15 mouse cellular contexts compared by ENCODE assay signal in genomic region chr2:131044989-131045720, GRCm38 (mm10). TPM values are rescaled to one million over a fixed set of nuclear protein-coding genes. Genes with fewer than 3 reads are reported as not detected.
DNase-seq lines count a peak whose midpoint lies in the region; ATAC-seq and TF ChIP-seq lines count a peak whose summit lies in the region.
"Had no signal": no experiment of that assay in that cellular context is flagged by ENCODE, and none has a peak within 500 bp of the region (broad histone marks: within the 10 kb centered on the region; RNA-seq: fewer than 3 reads in every experiment).

No protein-coding gene starts in this region.

- H3K9ac ChIP-seq in lung, postnatal 0 days (replicated peaks; ENCODE audit: low read depth) = no peak overlapping the region
- H3K9ac ChIP-seq in kidney, embryonic 16.5 days (replicated peaks; ENCODE audit: low read length) = 0 out of 2 replicates have a peak overlapping the region, but pooled peaks have one; percentile 11
- no peak overlapping the region for H3K9ac ChIP-seq in stomach, embryonic 16.5 days (ENCODE audit: low read length)
- H3K9ac ChIP-seq: hindbrain, embryonic 15.5 days; limb, embryonic 12.5 days had no signal

- TF ChIP-seq EP300 in lung, postnatal 0 days (IDR thresholded peaks at IDR 0.05) = no peak

- H3K9me3 ChIP-seq in heart, embryonic 10.5 days = no peaks in the 10 kb centered on the region
- H3K9me3 ChIP-seq in lung, postnatal 0 days (ENCODE audit: low read length) = no peaks in the 10 kb centered on the region
- no peaks in the 10 kb centered on the region for H3K9me3 ChIP-seq in kidney, embryonic 16.5 days (ENCODE audit: low read length)
- no peaks in the 10 kb centered on the region for H3K9me3 ChIP-seq in stomach, embryonic 16.5 days (replicated peaks; ENCODE audit: control insufficient read depth, low read length)
- H3K9me3 ChIP-seq: hindbrain, embryonic 15.5 days; limb, embryonic 12.5 days; megakaryocyte, embryonic 14.5 days had no signal

- peaks cover 22% of the 10 kb centered on the region for H3K4me1 ChIP-seq in heart, embryonic 10.5 days
- H3K4me1 ChIP-seq in lung, postnatal 0 days (ENCODE audit: insufficient read depth, low read depth, low read length) = peaks cover 14% of the 10 kb centered on the region; the same call in 1 of the 2 replicates
- H3K4me1 ChIP-seq in lung, adult 2 months (ENCODE audit: control insufficient read depth, insufficient read depth, low read length) = no peaks in the 10 kb centered on the region
- H3K4me1 ChIP-seq in kidney, embryonic 16.5 days (ENCODE audit: insufficient read depth, low read length) = peaks cover 27% of the 10 kb centered on the region
- peaks cover 16% of the 10 kb centered on the region for H3K4me1 ChIP-seq in stomach, embryonic 16.5 days (ENCODE audit: control insufficient read depth, insufficient read depth, low read length)

- TF ChIP-seq CTCF in lung, postnatal 0 days (IDR thresholded peaks at IDR 0.05) = no peak
- no peak for TF ChIP-seq CTCF in lung, adult 2 months (IDR thresholded peaks at IDR 0.05; ENCODE audit: insufficient read depth, low read length)

- no peak for TF ChIP-seq POLR2A in lung, adult 2 months (IDR thresholded peaks at IDR 0.05; ENCODE audit: borderline replicate concordance, extremely low read depth, low read depth, low read length)

- peak; percentile 73 for DNase-seq in heart, embryonic 10.5 days (ENCODE audit: low spot score)
- DNase-seq in heart, adult 9 months (ENCODE audit: low spot score in 2 of 2) = no peak
- DNase-seq in lung, postnatal 0 days (ENCODE audit: low spot score) = peak; percentile 62
- no peak for DNase-seq in lung, adult 2 months
- DNase-seq in B cell, adult 2 months = no peak
- DNase-seq in thymus, postnatal 10 days (ENCODE audit: low spot score in 2 of 2) = no peak
- DNase-seq: adrenal gland, postnatal 36 days; cerebellum, adult 18-20 months had no signal

- no peak overlapping the region for H3K4me3 ChIP-seq in heart, embryonic 10.5 days
- no peak overlapping the region for H3K4me3 ChIP-seq in lung, postnatal 0 days (ENCODE audit: low read depth, low read length)
- no peak overlapping the region for H3K4me3 ChIP-seq in lung, adult 2 months (replicated peaks; ENCODE audit: extremely low read depth, low read depth, low read length)
- no peak overlapping the region for H3K4me3 ChIP-seq in kidney, embryonic 16.5 days (ENCODE audit: low read length)
- no peak overlapping the region for H3K4me3 ChIP-seq in stomach, embryonic 16.5 days (replicated peaks; ENCODE audit: low read length)
- H3K4me3 ChIP-seq: hindbrain, embryonic 15.5 days; limb, embryonic 12.5 days; megakaryocyte, embryonic 14.5 days had no signal

- no peak overlapping the region for H3K4me2 ChIP-seq in lung, postnatal 0 days (replicated peaks; ENCODE audit: low read depth, low read length)
- peak overlapping the region; percentile 23 for H3K4me2 ChIP-seq in kidney, embryonic 16.5 days (replicated peaks; ENCODE audit: low read depth, low read length)
- peak overlapping the region; percentile 26 for H3K4me2 ChIP-seq in stomach, embryonic 16.5 days (ENCODE audit: low read depth, low read length)

- WGBS in heart, embryonic 10.5 days = 67% methylated on average over 9 of the region's 9 CpGs
- 36% methylated on average over 9 of the region's 9 CpGs for WGBS in lung, postnatal 0 days
- WGBS in lung, adult 2 months = 40% methylated on average over 9 of the region's 9 CpGs
- 63% methylated on average over 9 of the region's 9 CpGs for WGBS in kidney, embryonic 16.5 days
- WGBS in stomach, embryonic 16.5 days = 51% methylated on average over 9 of the region's 9 CpGs

- H3K27ac ChIP-seq in heart, embryonic 10.5 days = no peak overlapping the region
- no peak overlapping the region for H3K27ac ChIP-seq in lung, postnatal 0 days (ENCODE audit: low read length)
- H3K27ac ChIP-seq in kidney, embryonic 16.5 days (ENCODE audit: low read length) = peak overlapping the region; percentile 79
- H3K27ac ChIP-seq in stomach, embryonic 16.5 days (ENCODE audit: low read length) = peak overlapping the region; percentile 64
- H3K27ac ChIP-seq: hindbrain, embryonic 15.5 days; limb, embryonic 12.5 days had no signal

- H3K36me3 ChIP-seq in heart, embryonic 10.5 days = no peaks in the 10 kb centered on the region
- H3K36me3 ChIP-seq in lung, postnatal 0 days (ENCODE audit: insufficient read depth, low read length) = no peaks in the 10 kb centered on the region
- no peaks in the 10 kb centered on the region for H3K36me3 ChIP-seq in kidney, embryonic 16.5 days (ENCODE audit: insufficient read depth, low read length)
- H3K36me3 ChIP-seq in stomach, embryonic 16.5 days (ENCODE audit: control insufficient read depth, insufficient read depth, low read length) = no peaks in the 10 kb centered on the region
- H3K36me3 ChIP-seq: hindbrain, embryonic 15.5 days; limb, embryonic 12.5 days had no signal

- H3K27me3 ChIP-seq in heart, embryonic 10.5 days (ENCODE audit: insufficient read depth, poor library complexity, severe bottlenecking) = peaks cover 42% of the 10 kb centered on the region
- H3K27me3 ChIP-seq in lung, postnatal 0 days (replicated peaks; ENCODE audit: insufficient read depth, low read length) = peaks cover 25% of the 10 kb centered on the region
- peaks cover 25% of the 10 kb centered on the region for H3K27me3 ChIP-seq in kidney, embryonic 16.5 days (ENCODE audit: insufficient read depth, low read length)
- peaks cover 25% of the 10 kb centered on the region for H3K27me3 ChIP-seq in stomach, embryonic 16.5 days (ENCODE audit: control insufficient read depth, insufficient read depth, low read length)

- ATAC-seq in lung, postnatal 0 days = peak; percentile 67
- ATAC-seq in kidney, embryonic 16.5 days (ENCODE audit: low FRiP score, low TSS enrichment) = peak; percentile 81
- peak; percentile 79; the same call in 1 of the 2 replicates for ATAC-seq in stomach, embryonic 16.5 days (ENCODE audit: insufficient read depth, low FRiP score)
- ATAC-seq: forebrain, embryonic 16.5 days had no signal

RNA-seq across cellular contexts. Expression of gene Gfra4, which starts 2.3 kb away (rescaled TPM):
- polyA plus RNA-seq in heart, embryonic 10.5 days (2016; fragmentation: Nextera tagmentation; extraction: Ambion mirVana) = 3.3 and 4.9 TPM in 2 replicates
- 1.2 and 1.4 TPM in 2 replicates for polyA plus RNA-seq in lung, postnatal 0 days (2015; fragmentation: Nextera tagmentation; extraction: Ambion mirVana)
- 7.3 and 10.9 TPM in 2 replicates for polyA plus RNA-seq in lung, adult 2 months (2012; rRNA removed)
- polyA plus RNA-seq in kidney, embryonic 16.5 days (2015; fragmentation: Nextera tagmentation; extraction: Ambion mirVana) = 17.3 and 17.8 TPM in 2 replicates
- polyA plus RNA-seq in stomach, embryonic 16.5 days (2015; fragmentation: Nextera tagmentation; extraction: Ambion mirVana) = 9.8 and 10.9 TPM in 2 replicates

RNA-seq across cellular contexts. Expression of gene Adam33, which starts 18.5 kb away (rescaled TPM):
- 4.2 and 6.5 TPM in 2 replicates for polyA plus RNA-seq in heart, embryonic 10.5 days (2016; fragmentation: Nextera tagmentation; extraction: Ambion mirVana)
- 3.2 and 3.5 TPM in 2 replicates for polyA plus RNA-seq in lung, postnatal 0 days (2015; fragmentation: Nextera tagmentation; extraction: Ambion mirVana)
- 28.8 and 34.5 TPM in 2 replicates for polyA plus RNA-seq in lung, adult 2 months (2012; rRNA removed)
- polyA plus RNA-seq in kidney, embryonic 16.5 days (2015; fragmentation: Nextera tagmentation; extraction: Ambion mirVana) = 4.8 and 6.0 TPM in 2 replicates
- polyA plus RNA-seq in stomach, embryonic 16.5 days (2015; fragmentation: Nextera tagmentation; extraction: Ambion mirVana) = 14.2 and 15.5 TPM in 2 replicates
- polyA plus RNA-seq: C2C12 had no signal

RNA-seq across cellular contexts. Expression of gene Siglec1, which starts 41.4 kb away (rescaled TPM):
- 0.05 and 0.08 TPM in 2 replicates for polyA plus RNA-seq in heart, embryonic 10.5 days (2016; fragmentation: Nextera tagmentation; extraction: Ambion mirVana)
- 1.1 TPM in 2 replicates for polyA plus RNA-seq in lung, postnatal 0 days (2015; fragmentation: Nextera tagmentation; extraction: Ambion mirVana)
- polyA plus RNA-seq in lung, adult 2 months (2012; rRNA removed) = 14.7 and 18.5 TPM in 2 replicates
- 0.29 and 0.46 TPM in 2 replicates for polyA plus RNA-seq in kidney, embryonic 16.5 days (2015; fragmentation: Nextera tagmentation; extraction: Ambion mirVana)
- 0.29 and 0.44 TPM in 2 replicates for polyA plus RNA-seq in stomach, embryonic 16.5 days (2015; fragmentation: Nextera tagmentation; extraction: Ambion mirVana)

Comparison
In these comparisons a context has a peak if more than half of its experiments do, and no peak if none do; other contexts are left out.
1. DNase-seq: peak in heart, embryonic 10.5 days (single experiment) and lung, postnatal 0 days (single experiment); none in heart, adult 9 months (0 of 2), lung, adult 2 months (single experiment), B cell, adult 2 months (0 of 2) and thymus, postnatal 10 days (0 of 2).
2. H3K27ac ChIP-seq: peak in kidney, embryonic 16.5 days (single experiment) and stomach, embryonic 16.5 days (single experiment); none in heart, embryonic 10.5 days (single experiment) and lung, postnatal 0 days (single experiment).
3. Peak in every context shown above with its lines, with median percentiles within 50 percentile points of each other: ATAC-seq.